Mouse (Mus musculus): ENCODE results near the gene Scrt2.

GRCm38 (mm10) chr2:152119228-152119865, 38.0 kb downstream of the Scrt2 start:
- TF ChIP-seq CTCF (IDR thresholded peaks at IDR 0.05; ENCODE audit: insufficient read depth, low read depth, low read length) (no peak), POLR2A (IDR thresholded peaks at IDR 0.05; ENCODE audit: insufficient read depth, low read depth, low read length) (no peak)

Data from olfactory bulb, adult 2 months (tissue).